Mouse (Mus musculus): ENCODE data around the gene Atf7.

DNA sequence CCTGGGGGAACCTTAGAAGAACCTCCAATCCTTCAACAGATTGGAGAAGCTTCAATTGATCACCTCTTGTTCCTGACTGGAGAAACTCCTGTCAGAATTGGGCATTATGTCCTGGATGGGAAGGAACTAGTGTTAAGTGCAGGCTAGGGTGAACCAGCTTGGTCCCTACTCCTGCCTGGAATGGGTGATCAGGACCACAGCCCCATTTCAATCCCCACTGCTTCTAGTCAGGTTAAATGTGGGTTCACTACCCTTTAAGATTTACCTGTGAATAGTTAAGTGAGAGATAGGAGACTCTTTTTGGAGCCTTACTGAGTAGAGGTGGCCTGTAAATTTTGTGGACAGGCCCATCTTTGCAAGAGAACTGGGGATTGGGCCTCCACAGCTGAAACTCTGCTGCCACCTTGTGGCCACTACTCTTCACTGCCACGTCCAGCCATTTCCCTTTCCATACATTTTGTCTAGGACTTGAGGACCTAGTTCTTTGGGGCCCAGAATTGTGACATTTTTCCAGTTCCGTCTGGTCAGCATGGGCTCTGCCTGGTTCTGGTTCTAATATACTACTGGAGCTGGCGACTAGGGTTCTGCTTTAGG, 100.3 kb downstream of the Atf7 start, which contains the start of gene Npff:
- TF ChIP-seq CTCF (conservative IDR thresholded peaks at IDR 0.05 in 1 of 2, IDR thresholded peaks at IDR 0.05 in 1 of 2; ENCODE audit: low read depth in 2 of 2, low read length in 2 of 2), result peak; percentile 96
- no peak for TF ChIP-seq EP300 (IDR thresholded peaks at IDR 0.05; ENCODE audit: low read length)
- TF ChIP-seq ETS1 (conservative IDR thresholded peaks at IDR 0.05; ENCODE audit: low read depth, low read length), result no peak
- no peak for TF ChIP-seq POLR2A (IDR thresholded peaks at IDR 0.05; ENCODE audit: low read depth, low read length)
- TF ChIP-seq RAD21 (IDR thresholded peaks at IDR 0.05; ENCODE audit: low read depth, low read length), result peak; percentile 98
- TF ChIP-seq ZMIZ1 (IDR thresholded peaks at IDR 0.05; ENCODE audit: low read depth, low read length), result no peak
- 0 out of 2 replicates have a peak, but pooled peaks have one; percentile 42 for TF ChIP-seq SIN3A (IDR thresholded peaks at IDR 0.05; ENCODE audit: low read length)
- TF ChIP-seq IRF4 (IDR thresholded peaks at IDR 0.05; ENCODE audit: low read depth, low read length), result 0 out of 2 replicates have a peak, but pooled peaks have one; percentile 31

All from CH12.LX (cell line).